Mouse (Mus musculus) stomach, embryonic 14.5 days (tissue): ENCODE results near the gene Gm5148. TPM values are rescaled to one million over a fixed set of nuclear protein-coding genes. Genes with fewer than 3 reads are reported as not detected.

Experiments used
- ATAC-seq: fragments of 200-750 bp; cut with Nextera tagmentation; 2 replicates; pipeline ENCODE4 v1.8.0; 2017; ENCODE audit warnings: low read depth, moderate TSS enrichment; ENCODE audit not compliant: insufficient number of reproducible peaks, insufficient read depth, low FRiP score
- H3K27ac ChIP-seq: fragments of 300-500 bp; sonication (generic); 2 replicates; pipeline ENCODE4 v1.5.1; 2014; ENCODE audit warnings: mild to moderate bottlenecking, low read length, moderate library complexity, mixed read lengths
- H3K27me3 ChIP-seq: fragments of 300-500 bp; sonication (generic); 2 replicates; pipeline ENCODE4 v1.6.1; 2014; ENCODE audit warnings: low read length, control low read depth, mixed read lengths; ENCODE audit not compliant: control insufficient read depth, insufficient read depth
- H3K36me3 ChIP-seq: fragments of 300-500 bp; sonication (generic); 2 replicates; pipeline ENCODE4 v1.6.1; 2014; ENCODE audit warnings: mild to moderate bottlenecking, control low read depth, low read length, moderate library complexity, mixed read lengths; ENCODE audit not compliant: control insufficient read depth, insufficient read depth
- H3K4me1 ChIP-seq: fragments of 300-500 bp; sonication (generic); 2 replicates; pipeline ENCODE4 v1.6.1; 2014; ENCODE audit warnings: low read length, control low read depth, mixed read lengths; ENCODE audit not compliant: control insufficient read depth, insufficient read depth
- H3K4me2 ChIP-seq: fragments of 300-500 bp; sonication (generic); replicated peaks from 2 replicates; pipeline ENCODE4 v1.6.1; 2014; ENCODE audit warnings: low read depth, low read length, control low read depth
- H3K4me3 ChIP-seq: fragments of 300-500 bp; sonication (generic); 2 replicates; pipeline ENCODE4 v1.5.1; 2014; ENCODE audit warnings: low read depth, low read length, control low read depth
- H3K9ac ChIP-seq: fragments of 300-500 bp; sonication (generic); replicated peaks from 2 replicates; pipeline ENCODE4 v1.6.1; 2014; ENCODE audit warnings: low read depth, mild to moderate bottlenecking, control low read depth, low read length, moderate library complexity, mixed read lengths
- H3K9me3 ChIP-seq: fragments of 300-500 bp; sonication (generic); 2 replicates; pipeline ENCODE4 v1.6.1; 2016; ENCODE audit warnings: low read depth, low read length, control low read depth; ENCODE audit not compliant: control insufficient read depth
- WGBS: fragments of 180-500 bp; shearing (Covaris S2); extraction: QIAGEN DNeasy Blood & Tissue Kit; methylation state at CpG from one replicate; pipeline ENCODE4 v1.1.7; 2014; 5-methylcytosine and 5-hydroxymethylcytosine counted together
- polyA plus RNA-seq: library from polyadenylated mRNA; unstranded; fragments of >200 nt; fragmentation: Nextera tagmentation; extraction: Ambion mirVana; gene quantifications from 2 replicates; pipeline ENCODE4 v1.2.1, GENCODE M21; 2014

Gene Gm5148
- polyA plus RNA-seq, 1 experiment from 2014 or later = 8.7 TPM

- ATAC-seq = no peak
- Histone ChIP-seq H3K27ac (no peak overlapping the region), H3K4me2 (no peak overlapping the region), H3K4me1 (no peaks in the 10 kb centered on the region), H3K4me3 (no peak overlapping the region), H3K9ac (no peak overlapping the region), H3K36me3 (no peaks in the 10 kb centered on the region), H3K9me3 (no peaks in the 10 kb centered on the region), H3K27me3 (no peaks in the 10 kb centered on the region)
- 72% methylated on average over 8 of the region's 8 CpGs for WGBS
Observed at GRCm38 (mm10) chr3:37693552-37693951, 30.7 kb downstream of the Gm5148 start.

- Histone ChIP-seq H3K9ac (no peak overlapping the region), H3K4me2 (no peak overlapping the region), H3K27me3 (no peaks in the 10 kb centered on the region), H3K9me3 (no peaks in the 10 kb centered on the region), H3K4me3 (no peak overlapping the region), H3K4me1 (no peaks in the 10 kb centered on the region), H3K27ac (no peak overlapping the region), H3K36me3 (no peaks in the 10 kb centered on the region)
- 80% methylated on average over 4 of the region's 4 CpGs for WGBS
- no peak for ATAC-seq
Observed at GRCm38 (mm10) chr3:37692945-37693344, 31.3 kb downstream of the Gm5148 start.

- peak; percentile 46 for ATAC-seq
- Histone ChIP-seq H3K9me3 (no peaks in the 10 kb centered on the region), H3K27me3 (no peaks in the 10 kb centered on the region), H3K27ac (peak overlapping the region; percentile 7; the same call in 1 of the 2 replicates), H3K4me3 (peak overlapping the region; percentile 20; the same call in 1 of the 2 replicates), H3K4me2 (peak overlapping the region; percentile 46), H3K9ac (no peak overlapping the region; the same call in 1 of the 2 replicates), H3K4me1 (peaks cover 5% of the 10 kb centered on the region; the same call in 1 of the 2 replicates), H3K36me3 (no peaks in the 10 kb centered on the region)
- WGBS = 16% methylated on average over 28 of the region's 28 CpGs
Observed at GRCm38 (mm10) chr3:37687158-37687980, 36.9 kb downstream of the Gm5148 start.

- Histone ChIP-seq H3K27me3 (no peaks in the 10 kb centered on the region), H3K4me2 (peak overlapping the region; percentile 46), H3K36me3 (no peaks in the 10 kb centered on the region), H3K4me3 (peak overlapping the region; percentile 20; the same call in 1 of the 2 replicates), H3K4me1 (peaks cover 5% of the 10 kb centered on the region; the same call in 1 of the 2 replicates), H3K9ac (no peak overlapping the region; the same call in 1 of the 2 replicates), H3K27ac (no peak overlapping the region), H3K9me3 (no peaks in the 10 kb centered on the region)
- WGBS = 32% methylated on average over 6 of the region's 6 CpGs
- no peak for ATAC-seq
Observed at GRCm38 (mm10) chr3:37686751-37687150, 37.5 kb downstream of the Gm5148 start.

GRCm38 (mm10) chr3:37686219-37686618 lies 38.1 kb downstream of the Gm5148 start:
- Histone ChIP-seq H3K4me2 (no peak overlapping the region), H3K9me3 (no peaks in the 10 kb centered on the region), H3K27ac (no peak overlapping the region), H3K9ac (no peak overlapping the region), H3K4me3 (no peak overlapping the region), H3K36me3 (no peaks in the 10 kb centered on the region), H3K27me3 (no peaks in the 10 kb centered on the region), H3K4me1 (peaks cover 5% of the 10 kb centered on the region; the same call in 1 of the 2 replicates)
- no peak for ATAC-seq
- WGBS = 34% methylated on average over 7 of the region's 7 CpGs

GRCm38 (mm10) chr3:37676291-37676690 lies 48.0 kb downstream of the Gm5148 start:
- Histone ChIP-seq H3K4me3 (no peak overlapping the region), H3K27me3 (no peaks in the 10 kb centered on the region), H3K4me2 (no peak overlapping the region), H3K36me3 (no peaks in the 10 kb centered on the region), H3K9ac (no peak overlapping the region), H3K27ac (no peak overlapping the region), H3K4me1 (peaks cover 20% of the 10 kb centered on the region), H3K9me3 (no peaks in the 10 kb centered on the region)
- 67% methylated on average over 8 of the region's 8 CpGs for WGBS
- ATAC-seq = no peak

GRCm38 (mm10) chr3:37675056-37675525 lies 49.2 kb downstream of the Gm5148 start:
- ATAC-seq = no peak
- Histone ChIP-seq H3K9ac (no peak overlapping the region), H3K27me3 (no peaks in the 10 kb centered on the region), H3K36me3 (no peaks in the 10 kb centered on the region), H3K4me2 (no peak overlapping the region), H3K4me1 (peaks cover 20% of the 10 kb centered on the region), H3K4me3 (no peak overlapping the region), H3K27ac (no peak overlapping the region), H3K9me3 (0 out of 2 replicates have a peak, but pooled peaks cover under 1% of the 10 kb centered on the region)
- 68% methylated on average over 11 of the region's 11 CpGs for WGBS

- Histone ChIP-seq H3K4me1 (peaks cover 20% of the 10 kb centered on the region), H3K27me3 (no peaks in the 10 kb centered on the region), H3K9me3 (peaks cover 10% of the 10 kb centered on the region), H3K9ac (no peak overlapping the region), H3K4me2 (no peak overlapping the region), H3K27ac (no peak overlapping the region), H3K4me3 (no peak overlapping the region), H3K36me3 (no peaks in the 10 kb centered on the region)
- 64% methylated on average over 13 of the region's 13 CpGs for WGBS
- ATAC-seq = no peak
Observed at GRCm38 (mm10) chr3:37673513-37674261, 50.6 kb downstream of the Gm5148 start.
